Mouse (Mus musculus) heart, embryonic 15.5 days (tissue): Measurements from ENCODE around the gene Amtn. TPM values are rescaled to one million over a fixed set of nuclear protein-coding genes. Genes with fewer than 3 reads are reported as not detected.

Experiments
- ATAC-seq: fragments of 200-750 bp; cut with Nextera tagmentation; replicated peaks from 2 replicates; pipeline ENCODE4 v1.8.0; 2017; ENCODE audit warnings: low read depth, moderate TSS enrichment; ENCODE audit not compliant: insufficient number of reproducible peaks, insufficient read depth, low FRiP score
- H3K27ac ChIP-seq: fragments of 300-500 bp; sonication (generic); 2 replicates; pipeline ENCODE4 v1.5.1; 2015; ENCODE audit warnings: mild to moderate bottlenecking, inconsistent platforms
- H3K27me3 ChIP-seq: fragments of 300-500 bp; sonication (generic); 2 replicates; pipeline ENCODE4 v1.6.1; 2015; ENCODE audit warnings: inconsistent platforms
- H3K36me3 ChIP-seq: fragments of 300-500 bp; sonication (generic); 2 replicates; pipeline ENCODE4 v1.6.1; 2015; ENCODE audit warnings: mild to moderate bottlenecking, inconsistent platforms
- H3K4me1 ChIP-seq: fragments of 300-500 bp; sonication (generic); replicated peaks from 2 replicates; pipeline ENCODE4 v1.6.1; 2015; ENCODE audit warnings: inconsistent platforms
- H3K4me2 ChIP-seq: fragments of 300-500 bp; sonication (generic); 2 replicates; pipeline ENCODE4 v1.6.1; 2015; ENCODE audit warnings: inconsistent platforms, mild to moderate bottlenecking, moderate library complexity
- H3K4me3 ChIP-seq: fragments of 300-500 bp; sonication (generic); 2 replicates; pipeline ENCODE4 v1.5.1; 2015; ENCODE audit warnings: mild to moderate bottlenecking, inconsistent platforms
- H3K9ac ChIP-seq: fragments of 300-500 bp; sonication (generic); 2 replicates; pipeline ENCODE4 v1.6.1; 2015; ENCODE audit warnings: mild to moderate bottlenecking, inconsistent platforms
- H3K9me3 ChIP-seq: fragments of 300-500 bp; sonication (generic); replicated peaks from 2 replicates; pipeline ENCODE4 v1.6.1; 2016; ENCODE audit warnings: inconsistent platforms
- WGBS: fragments of 180-500 bp; shearing (Covaris S2); methylation state at CpG from one replicate; pipeline ENCODE4 v1.1.7; 2015; ENCODE audit warnings: mixed read lengths; 5-methylcytosine and 5-hydroxymethylcytosine counted together
- polyA plus RNA-seq: library from polyadenylated mRNA; unstranded; fragments of >200 nt; fragmentation: Nextera tagmentation; extraction: Ambion mirVana; gene quantifications from 2 replicates; pipeline ENCODE4 v1.2.1, GENCODE M21; 2015

The Amtn gene
- polyA plus RNA-seq, 1 experiment from 2014 or later, result not detected

- ATAC-seq, result no peak
- WGBS, result 32% methylated on average over 1 of the region's 1 CpGs
- no peaks in the 10 kb centered on the region for H3K9me3 ChIP-seq
- no peaks in the 10 kb centered on the region for H3K36me3 ChIP-seq
- no peak overlapping the region for H3K27ac ChIP-seq
- no peak overlapping the region for H3K4me3 ChIP-seq
- H3K27me3 ChIP-seq, result no peaks in the 10 kb centered on the region
- no peaks in the 10 kb centered on the region for H3K4me1 ChIP-seq
- H3K4me2 ChIP-seq, result no peak overlapping the region
- H3K9ac ChIP-seq, result no peak overlapping the region
These were observed 50.8 kb downstream of the Amtn start for GRCm38 (mm10) chr5:88426753-88427152.

Other genes with a start within 250 kb of the Amtn start
- not detected in 2 replicates for gene Gm11115, start 222.0 kb upstream of the Amtn start, polyA plus RNA-seq
- not detected in 2 replicates for gene Gm7714, start 107.2 kb upstream of the Amtn start, polyA plus RNA-seq
- gene Prol1, start 58.8 kb upstream of the Amtn start, polyA plus RNA-seq, result not detected in 2 replicates
- gene Ambn, start 79.9 kb downstream of the Amtn start, polyA plus RNA-seq, result not detected in 2 replicates
- 0.03 TPM in 1 of 2 replicates, not detected in the other for gene Enam, start 111.9 kb downstream of the Amtn start, polyA plus RNA-seq
- 0.09 and 0.13 TPM in 2 replicates for gene Jchain, start 151.8 kb downstream of the Amtn start, polyA plus RNA-seq
- 44.1 and 45.1 TPM in 2 replicates for gene Utp3, start 178.4 kb downstream of the Amtn start, polyA plus RNA-seq
- gene Rufy3, start 188.9 kb downstream of the Amtn start, polyA plus RNA-seq, result 9.2 and 14.5 TPM in 2 replicates